Mouse (Mus musculus) Patski (cell line): ENCODE results near the gene Olfr1123. TPM values are rescaled to one million over a fixed set of nuclear protein-coding genes. Genes with fewer than 3 reads are reported as not detected.
"Not testable (repeated sequence)": the region's sequence is repeated elsewhere in the genome, so short reads cannot be mapped to it uniquely, and the experiment has no call there.

Source experiments
- ATAC-seq: fragments of 100-300 bp; one replicate; pipeline ENCODE4 v1.8.0; 2021
- CTCF ChIA-PET: fragments of 350-600 bp; sonication (Branson Sonifier 250); formaldehyde crosslinking; loops from one replicate; lab custom pipeline; 2022; ENCODE audit warnings: inconsistent platforms; lab: Charles Lee
- POLR2A ChIA-PET: fragments of 350-600 bp; sonication (Branson Sonifier 250); formaldehyde crosslinking; loops from one replicate; lab custom pipeline; 2022; ENCODE audit warnings: antibody characterized with exemption, inconsistent platforms; lab: Charles Lee
- DNase-seq: peaks from one replicate; pipeline ENCODE4 v3.0.0-alpha.2; 2011; ENCODE audit warnings: low read depth, low spot score
- H3K27me3 ChIP-seq: fragments of 371-371 bp; one replicate; pipeline ENCODE4 v1.5.1; 2021
- CTCF ChIP-seq: fragments of 100-300 bp; IDR thresholded peaks from one replicate; pipeline ENCODE4 v1.5.1; 2021
- in situ Hi-C: fragments of 300-500 bp; cut with MboI; formaldehyde crosslinking; loops from 3 replicates; pipeline ENCODE4 v1.11.1; 2018; ENCODE audit warnings: low pct_unique_long_range_greater_than_20kb, mixed read lengths
- polyA plus RNA-seq: library from polyadenylated mRNA; unstranded; gene quantifications from one replicate; pipeline ENCODE4 v1.2.3, GENCODE M21; 2021

Olfr1123 gene
- polyA plus RNA-seq = not detected

- no peaks in the 10 kb centered on the region for H3K27me3 ChIP-seq
- no peak for ATAC-seq
- ChIA-PET POLR2A (no interaction called here), CTCF (no interaction called here)
- no peak for TF ChIP-seq CTCF
- DNase-seq = no peak
- in situ Hi-C loops = no loop called here
These were observed at the start of gene Olfr1123 for GRCm38 (mm10) chr2:87416335-87416734. Gene Olfr1123, plus strand, starts transcription at chr2:87416635.

GRCm38 (mm10) chr2:87369595-87369994 is 46.8 kb upstream of the Olfr1123 start, which contains the start of gene Olfr1121:
Gene Olfr1121, plus strand, starts transcription at chr2:87369895.
- TF ChIP-seq CTCF = no peak
- DNase-seq (no peak), ATAC-seq (no peak)
- in situ Hi-C loops = no loop called here
- H3K27me3 ChIP-seq = no peaks in the 10 kb centered on the region
- ChIA-PET CTCF (no interaction called here), POLR2A (no interaction called here)

- ChIA-PET POLR2A (no interaction called here), CTCF (no interaction called here)
- in situ Hi-C loops = no loop called here
- ATAC-seq = no peak
- no peaks in the 10 kb centered on the region for H3K27me3 ChIP-seq
- DNase-seq = no peak
- no peak for TF ChIP-seq CTCF
These were observed 44.7 kb upstream of the Olfr1123 start for GRCm38 (mm10) chr2:87371726-87372125.

- DNase-seq = no peak
- no peak for ATAC-seq
- H3K27me3 ChIP-seq = no peaks in the 10 kb centered on the region
- TF ChIP-seq CTCF = no peak
- ChIA-PET CTCF (no interaction called here), POLR2A (no interaction called here)
- in situ Hi-C loops = no loop called here
These were observed 32.5 kb upstream of the Olfr1123 start for GRCm38 (mm10) chr2:87383935-87384334.

- H3K27me3 ChIP-seq = no peaks in the 10 kb centered on the region
- no peak for ATAC-seq
- TF ChIP-seq CTCF = no peak
- no peak for DNase-seq
- POLR2A ChIA-PET = no interaction called here
- in situ Hi-C loops = no loop called here
- CTCF ChIA-PET = no interaction called here
These were observed 30.9 kb upstream of the Olfr1123 start, which contains the start of gene Olfr1122 for GRCm38 (mm10) chr2:87385549-87385948. Gene Olfr1122, plus strand, starts transcription at chr2:87385849.

- CTCF ChIA-PET, H3K27me3 ChIP-seq, POLR2A ChIA-PET, ATAC-seq, DNase-seq, in situ Hi-C loops: not testable (repeated sequence)
These were observed 22.8 kb upstream of the Olfr1123 start for GRCm38 (mm10) chr2:87393605-87394004.

- CTCF ChIA-PET, ATAC-seq, in situ Hi-C loops, H3K27me3 ChIP-seq, POLR2A ChIA-PET, DNase-seq: not testable (repeated sequence)
These were observed 21.7 kb upstream of the Olfr1123 start for GRCm38 (mm10) chr2:87394686-87395085.

- no peak for TF ChIP-seq CTCF
- CTCF ChIA-PET = no interaction called here
- in situ Hi-C loops = no loop called here
- POLR2A ChIA-PET = no interaction called here
- DNase-seq (no peak), ATAC-seq (no peak)
- H3K27me3 ChIP-seq = no peaks in the 10 kb centered on the region
These were observed 13.5 kb downstream of the Olfr1123 start, which contains the start of gene Olfr1124 for GRCm38 (mm10) chr2:87429975-87430374. Gene Olfr1124, plus strand, starts transcription at chr2:87430275.

- DNase-seq (no peak), ATAC-seq (no peak)
- in situ Hi-C loops = no loop called here
- no peaks in the 10 kb centered on the region for H3K27me3 ChIP-seq
- TF ChIP-seq CTCF = no peak
- CTCF ChIA-PET = no interaction called here
- POLR2A ChIA-PET = no interaction called here
These were observed 21.3 kb downstream of the Olfr1123 start for GRCm38 (mm10) chr2:87437731-87438130.

- DNase-seq (no peak), ATAC-seq (no peak)
- ChIA-PET CTCF (no interaction called here), POLR2A (no interaction called here)
- TF ChIP-seq CTCF = no peak
- in situ Hi-C loops = no loop called here
- no peaks in the 10 kb centered on the region for H3K27me3 ChIP-seq
These were observed 37.2 kb downstream of the Olfr1123 start, which contains the start of gene Olfr1126 for GRCm38 (mm10) chr2:87453662-87454061. Gene Olfr1126, plus strand, starts transcription at chr2:87453962.

GRCm38 (mm10) chr2:87461769-87462168 is 45.3 kb downstream of the Olfr1123 start:
- ATAC-seq (no peak), DNase-seq (no peak)
- ChIA-PET POLR2A (no interaction called here), CTCF (no interaction called here)
- in situ Hi-C loops = no loop called here
- no peak for TF ChIP-seq CTCF
- no peaks in the 10 kb centered on the region for H3K27me3 ChIP-seq

Other genes starting within 250 kb of the Olfr1123 start
- not detected for gene Olfr1112, start 228.8 kb upstream of the Olfr1123 start, polyA plus RNA-seq
- gene Olfr1113, start 207.7 kb upstream of the Olfr1123 start, polyA plus RNA-seq = not detected
- gene Olfr1115, start 168.6 kb upstream of the Olfr1123 start, polyA plus RNA-seq = not detected
- gene Olfr1116, start 149.1 kb upstream of the Olfr1123 start, polyA plus RNA-seq = not detected
- gene Olfr1118, start 109.1 kb upstream of the Olfr1123 start, polyA plus RNA-seq = not detected
- not detected for gene Olfr1120, start 61.8 kb upstream of the Olfr1123 start, polyA plus RNA-seq
- gene Olfr1121, start 46.7 kb upstream of the Olfr1123 start, polyA plus RNA-seq = not detected
- gene Olfr1122, start 30.8 kb upstream of the Olfr1123 start, polyA plus RNA-seq = not detected
- not detected for gene Olfr1124, start 13.6 kb downstream of the Olfr1123 start, polyA plus RNA-seq
- gene Olfr1126, start 37.3 kb downstream of the Olfr1123 start, polyA plus RNA-seq = not detected
- not detected for gene Pramel7, start 80.5 kb downstream of the Olfr1123 start, polyA plus RNA-seq
- not detected for gene Pramel6, start 89.9 kb downstream of the Olfr1123 start, polyA plus RNA-seq
- not detected for gene Olfr153, start 115.2 kb downstream of the Olfr1123 start, polyA plus RNA-seq
- gene Olfr1128, start 128.9 kb downstream of the Olfr1123 start, polyA plus RNA-seq = not detected
- not detected for gene Olfr1129, start 157.3 kb downstream of the Olfr1123 start, polyA plus RNA-seq
- not detected for gene Olfr1130, start 189.6 kb downstream of the Olfr1123 start, polyA plus RNA-seq
- gene Olfr1131, start 210.5 kb downstream of the Olfr1123 start, polyA plus RNA-seq = not detected
- gene Olfr1132, start 220.9 kb downstream of the Olfr1123 start, polyA plus RNA-seq = not detected
- not detected for gene Olfr1133, start 230.7 kb downstream of the Olfr1123 start, polyA plus RNA-seq
- gene Olfr1134, start 241.8 kb downstream of the Olfr1123 start, polyA plus RNA-seq = not detected